In the genomic region with DNA sequence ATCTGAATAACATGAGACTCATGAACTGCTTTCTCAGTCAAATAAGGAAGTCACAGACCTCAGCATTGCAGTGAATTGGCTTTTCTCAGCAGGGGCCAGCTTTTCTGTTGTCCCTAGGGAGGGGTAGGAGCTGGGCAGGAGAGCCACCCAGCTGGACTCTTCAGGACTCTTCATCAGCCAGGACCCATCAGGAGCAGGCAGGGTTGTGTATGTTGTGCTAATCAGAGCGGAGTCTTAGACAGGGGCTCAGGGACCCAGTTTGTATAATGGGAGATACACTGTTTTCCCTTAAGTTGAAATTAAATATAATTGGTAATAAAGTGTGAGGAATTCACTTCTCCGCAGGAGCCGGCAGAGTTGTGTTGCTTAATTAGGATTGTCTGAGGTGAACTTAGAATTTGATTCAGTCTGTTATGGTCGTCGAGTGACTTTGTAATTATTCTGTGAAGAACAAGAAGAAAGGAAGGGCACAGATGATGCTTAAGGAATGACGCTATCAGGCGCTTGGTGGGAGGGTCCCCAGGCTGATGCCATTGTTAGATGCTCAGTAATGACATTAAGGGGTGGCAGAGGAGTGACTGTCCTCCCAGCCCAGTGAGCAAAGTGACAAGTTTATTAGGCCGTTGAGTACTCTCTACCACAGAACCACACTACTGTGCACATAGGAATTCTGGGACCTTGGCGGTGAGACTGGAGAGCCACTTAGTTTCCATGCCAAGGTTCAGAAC, we compare ENCODE assay signal across 1 mouse cellular context.
TF ChIP-seq lines count a peak whose summit lies in the region.

No protein-coding gene starts in this region.

TF ChIP-seq in MEL, 35 proteins besides CTCF, POLR2A, EP300 and RAD21 (continued from another document):
- TF ChIP-seq SMC3 (IDR thresholded peaks at IDR 0.05; ENCODE audit: low read depth, low read length): no peak
- TF ChIP-seq ZNF384 (IDR thresholded peaks at IDR 0.05; ENCODE audit: low read depth, low read length): no peak
